Mouse (Mus musculus) heart, postnatal 0 days (tissue): ENCODE results near the gene Spag16. TPM values are rescaled to one million over a fixed set of nuclear protein-coding genes. Genes with fewer than 3 reads are reported as not detected.

ENCODE experiments used
- ATAC-seq: fragments of 200-750 bp; cut with Nextera tagmentation; 2 replicates; pipeline ENCODE4 v1.8.0; 2017; ENCODE audit warnings: low read depth, moderate number of reproducible peaks, moderate library complexity; ENCODE audit not compliant: insufficient read depth
- DNase-seq: peaks from one replicate; pipeline ENCODE4 v3.0.0-alpha.2; 2016; ENCODE audit warnings: low spot score
- H3K27ac ChIP-seq: fragments of 300-500 bp; sonication (generic); 2 replicates; pipeline ENCODE4 v1.5.1; 2014; ENCODE audit warnings: low read depth, mild to moderate bottlenecking
- H3K27me3 ChIP-seq: fragments of 300-500 bp; sonication (generic); 2 replicates; pipeline ENCODE4 v1.6.1; 2014; ENCODE audit warnings: low read length, mixed read lengths; ENCODE audit not compliant: control insufficient read depth, insufficient read depth
- H3K36me3 ChIP-seq: fragments of 300-500 bp; sonication (generic); replicated peaks from 2 replicates; pipeline ENCODE4 v1.6.1; 2014; ENCODE audit warnings: low read length, mixed read lengths; ENCODE audit not compliant: control insufficient read depth, insufficient read depth
- H3K4me1 ChIP-seq: fragments of 300-500 bp; sonication (generic); 2 replicates; pipeline ENCODE4 v1.6.1; 2014; ENCODE audit warnings: antibody characterized with exemption; ENCODE audit not compliant: control insufficient read depth, insufficient read depth
- H3K4me2 ChIP-seq: fragments of 300-500 bp; sonication (generic); 2 replicates; pipeline ENCODE4 v1.6.1; 2014; ENCODE audit warnings: low read depth, mild to moderate bottlenecking, low read length, moderate library complexity
- H3K4me3 ChIP-seq: fragments of 300-500 bp; sonication (generic); 2 replicates; pipeline ENCODE4 v1.5.1; 2014; ENCODE audit warnings: low read depth, low read length
- H3K9ac ChIP-seq: fragments of 300-500 bp; sonication (generic); replicated peaks from 2 replicates; pipeline ENCODE4 v1.6.1; 2014; ENCODE audit warnings: low read depth, low read length, mixed read lengths
- H3K9me3 ChIP-seq: fragments of 300-500 bp; sonication (generic); replicated peaks from 2 replicates; pipeline ENCODE4 v1.6.1; 2016; ENCODE audit warnings: low read length; ENCODE audit not compliant: control insufficient read depth
- CTCF ChIP-seq: IDR thresholded peaks from 2 replicates; pipeline ENCODE4 v1.5.1; 2016; ENCODE audit warnings: antibody characterized with exemption, control low read depth, low read depth
- EP300 ChIP-seq: IDR thresholded peaks from 2 replicates; pipeline ENCODE4 v1.6.1; 2016; ENCODE audit warnings: antibody characterized with exemption, low read depth
- WGBS: fragments of 180-500 bp; shearing (Covaris S2); extraction: QIAGEN DNeasy Blood & Tissue Kit; methylation state at CpG from one replicate; pipeline ENCODE4 v1.1.7; 2014; 5-methylcytosine and 5-hydroxymethylcytosine counted together
- polyA plus RNA-seq: library from polyadenylated mRNA; unstranded; fragments of >200 nt; fragmentation: Nextera tagmentation; extraction: Ambion mirVana; gene quantifications from 2 replicates; pipeline ENCODE4 v1.2.1, GENCODE M21; 2015
- total RNA-seq: library from RNA; depleted of rRNA; stranded (reverse); fragments of >200 nt; gene quantifications from 2 replicates; pipeline ENCODE4 v1.2.3, GENCODE M21; 2014; ENCODE audit warnings: low replicate concordance; rRNA removed

The Spag16 gene
- total and polyA plus RNA-seq, 2 experiments from 2014 or later: 0.26 to 0.27 TPM

- ATAC-seq: peak; percentile 87
- Histone ChIP-seq H3K4me2 (no peak overlapping the region), H3K27me3 (no peaks in the 10 kb centered on the region), H3K9me3 (no peaks in the 10 kb centered on the region), H3K4me3 (no peak overlapping the region), H3K4me1 (no peaks in the 10 kb centered on the region), H3K9ac (no peak overlapping the region), H3K36me3 (no peaks in the 10 kb centered on the region), H3K27ac (peak overlapping the region; percentile 56)
- 22% methylated on average over 3 of the region's 3 CpGs for WGBS
- TF ChIP-seq EP300 (no peak), CTCF (no peak)
- peak; percentile 60 for DNase-seq
These were observed 877.2 kb downstream of the Spag16 start for GRCm38 (mm10) chr1:70703934-70704333.

GRCm38 (mm10) chr1:70705821-70706220 lies 879.1 kb downstream of the Spag16 start:
- no peaks in the 10 kb centered on the region for H3K4me1 ChIP-seq
- ATAC-seq (no peak), DNase-seq (no peak)
- H3K9ac ChIP-seq: no peak overlapping the region
- H3K36me3 ChIP-seq: no peaks in the 10 kb centered on the region
- no peak overlapping the region for H3K4me2 ChIP-seq
- no peak overlapping the region for H3K4me3 ChIP-seq
- no peaks in the 10 kb centered on the region for H3K27me3 ChIP-seq
- no peak overlapping the region for H3K27ac ChIP-seq
- no peak for TF ChIP-seq CTCF
- TF ChIP-seq EP300: no peak
- WGBS: 79% methylated on average over 3 of the region's 3 CpGs
- no peaks in the 10 kb centered on the region for H3K9me3 ChIP-seq

- no peak overlapping the region for H3K9ac ChIP-seq
- WGBS: 56% methylated on average over 5 of the region's 5 CpGs
- no peaks in the 10 kb centered on the region for H3K9me3 ChIP-seq
- H3K4me3 ChIP-seq: no peak overlapping the region
- no peak overlapping the region for H3K27ac ChIP-seq
- H3K4me2 ChIP-seq: no peak overlapping the region
- H3K27me3 ChIP-seq: no peaks in the 10 kb centered on the region
- no peaks in the 10 kb centered on the region for H3K36me3 ChIP-seq
- H3K4me1 ChIP-seq: no peaks in the 10 kb centered on the region
- ATAC-seq (no peak), DNase-seq (no peak)
- TF ChIP-seq CTCF (no peak), EP300 (no peak)
These were observed 898.3 kb downstream of the Spag16 start for GRCm38 (mm10) chr1:70725045-70725444.

- no peak within 1 kb of the TSS for H3K4me3 ChIP-seq
- H3K9ac ChIP-seq: no peak within 1 kb of the TSS
- no peak within 1 kb of the TSS for H3K27ac ChIP-seq
- DNase-seq: peak; percentile 58
- no peak within 1 kb of the TSS for H3K4me2 ChIP-seq
- no peaks in the 10 kb centered on the region for H3K9me3 ChIP-seq
- ATAC-seq: peak; percentile 63; the same call in 1 of the 2 replicates
- H3K4me1 ChIP-seq: no peaks in the 10 kb centered on the region
- H3K27me3 ChIP-seq: no peaks in the 10 kb centered on the region
- no peaks in the 10 kb centered on the region for H3K36me3 ChIP-seq
- no peak for TF ChIP-seq EP300
- no peak for TF ChIP-seq CTCF
- WGBS: 7% methylated on average over 13 of the region's 13 CpGs
These were observed 898.9 kb downstream of the Spag16 start, which contains the start of gene Vwc2l for GRCm38 (mm10) chr1:70725655-70726066. Gene Vwc2l (plus strand): TSS chr1:70725715.

Other genes starting within 250 kb of the Spag16 start
- gene Ikzf2, start 139.7 kb upstream of the Spag16 start, total RNA-seq: 3.3 and 4.7 TPM in 2 replicates
- 1.3 and 1.7 TPM in 2 replicates for gene Ikzf2, start 139.7 kb upstream of the Spag16 start, polyA plus RNA-seq